Mouse (Mus musculus) midbrain, embryonic 14.5 days (tissue): ENCODE measurements around the gene Sprr2a1. TPM values are rescaled to one million over a fixed set of nuclear protein-coding genes. Genes with fewer than 3 reads are reported as not detected.
A peak's percentile ranks its signal among the peaks of the same experiment; 100 is the strongest.
"Not testable (repeated sequence)": the region's sequence is repeated elsewhere in the genome, so short reads cannot be mapped to it uniquely, and the experiment has no call there.

Experiments used
- ATAC-seq: fragments of 200-750 bp; cut with Nextera tagmentation; 2 replicates; pipeline ENCODE4 v1.8.0; 2017; ENCODE audit warnings: moderate number of reproducible peaks, moderate library complexity; ENCODE audit not compliant: low FRiP score, low TSS enrichment
- DNase-seq: peaks from one replicate; pipeline ENCODE4 v3.0.0-alpha.2; 2015
- H3K27ac ChIP-seq: fragments of 300-500 bp; sonication (generic); replicated peaks from 2 replicates; pipeline ENCODE4 v1.5.1; 2014; ENCODE audit warnings: mild to moderate bottlenecking, low read depth, low read length, moderate library complexity
- H3K27me3 ChIP-seq: fragments of 300-500 bp; sonication (generic); 2 replicates; pipeline ENCODE4 v1.6.1; 2014; ENCODE audit warnings: low read length, control low read depth, mixed read lengths; ENCODE audit not compliant: control insufficient read depth, insufficient read depth
- H3K36me3 ChIP-seq: fragments of 300-500 bp; sonication (generic); 2 replicates; pipeline ENCODE4 v1.6.1; 2014; ENCODE audit warnings: low read length, control low read depth; ENCODE audit not compliant: control insufficient read depth, insufficient read depth
- H3K4me1 ChIP-seq: fragments of 300-500 bp; sonication (generic); 2 replicates; pipeline ENCODE4 v1.6.1; 2014; ENCODE audit warnings: mild to moderate bottlenecking, antibody characterized with exemption, low read length, control low read depth; ENCODE audit not compliant: control insufficient read depth, insufficient read depth
- H3K4me2 ChIP-seq: fragments of 300-500 bp; sonication (generic); 2 replicates; pipeline ENCODE4 v1.6.1; 2014; ENCODE audit warnings: mild to moderate bottlenecking, low read length, moderate library complexity
- H3K4me3 ChIP-seq: fragments of 300-500 bp; sonication (generic); replicated peaks from 2 replicates; pipeline ENCODE4 v1.5.1; 2014; ENCODE audit warnings: low read depth, low read length
- H3K9ac ChIP-seq: fragments of 300-500 bp; sonication (generic); replicated peaks from 2 replicates; pipeline ENCODE4 v1.6.1; 2014; ENCODE audit warnings: mild to moderate bottlenecking, low read length, moderate library complexity
- H3K9me3 ChIP-seq: fragments of 300-500 bp; sonication (generic); 2 replicates; pipeline ENCODE4 v1.6.1; 2016; ENCODE audit warnings: low read length, control low read depth, mixed read lengths; ENCODE audit not compliant: control insufficient read depth
- WGBS: fragments of 180-500 bp; shearing (Covaris S2); extraction: QIAGEN DNeasy Blood & Tissue Kit; methylation state at CpG from one replicate; pipeline ENCODE4 v1.1.7; 2014; 5-methylcytosine and 5-hydroxymethylcytosine counted together
- polyA plus RNA-seq: library from polyadenylated mRNA; unstranded; fragments of >200 nt; fragmentation: Nextera tagmentation; extraction: Ambion mirVana; gene quantifications from 2 replicates; pipeline ENCODE4 v1.2.1, GENCODE M21; 2014

The Sprr2a1 gene
- polyA plus RNA-seq, 1 experiment from 2014 or later, result not detected

- WGBS, result 67% methylated on average over 3 of the region's 3 CpGs
- not testable (repeated sequence) for H3K4me2 ChIP-seq, H3K9me3 ChIP-seq, DNase-seq, H3K36me3 ChIP-seq, H3K9ac ChIP-seq, H3K4me3 ChIP-seq, H3K4me1 ChIP-seq, H3K27me3 ChIP-seq, H3K27ac ChIP-seq, ATAC-seq
Measured at GRCm38 (mm10) chr3:92227410-92227809, 11.8 kb downstream of the Sprr2a1 start.

GRCm38 (mm10) chr3:92236463-92237189 lies 21.0 kb downstream of the Sprr2a1 start:
- not testable (repeated sequence) for DNase-seq
- 0 out of 2 replicates have a peak, but pooled peaks have one; percentile 16 for ATAC-seq

GRCm38 (mm10) chr3:92238736-92239135 lies 23.1 kb downstream of the Sprr2a1 start:
- H3K36me3 ChIP-seq, H3K9ac ChIP-seq, ATAC-seq, H3K27me3 ChIP-seq, H3K27ac ChIP-seq, H3K4me3 ChIP-seq, H3K9me3 ChIP-seq, H3K4me1 ChIP-seq, DNase-seq, H3K4me2 ChIP-seq: not testable (repeated sequence)

More at GRCm38 (mm10) chr3:92236463-92237189, 21.0 kb downstream of the Sprr2a1 start:
- H3K4me3 ChIP-seq, H3K27ac ChIP-seq, H3K9me3 ChIP-seq, H3K27me3 ChIP-seq, H3K36me3 ChIP-seq, H3K9ac ChIP-seq, H3K4me2 ChIP-seq, H3K4me1 ChIP-seq: not testable (repeated sequence)
- WGBS, result no CpG with 5 or more reads among the region's 5 CpGs

- H3K4me1 ChIP-seq, H3K4me2 ChIP-seq, H3K9me3 ChIP-seq, DNase-seq, H3K36me3 ChIP-seq, H3K27me3 ChIP-seq, H3K4me3 ChIP-seq, H3K9ac ChIP-seq, ATAC-seq, H3K27ac ChIP-seq: not testable (repeated sequence)
- WGBS, result no CpG with 5 or more reads among the region's 1 CpGs
Measured at GRCm38 (mm10) chr3:92239197-92239596, 23.6 kb downstream of the Sprr2a1 start.

- H3K27ac ChIP-seq, H3K4me2 ChIP-seq, DNase-seq, ATAC-seq, H3K27me3 ChIP-seq, H3K9ac ChIP-seq, H3K9me3 ChIP-seq, H3K36me3 ChIP-seq, H3K4me3 ChIP-seq, H3K4me1 ChIP-seq: not testable (repeated sequence)
Measured at GRCm38 (mm10) chr3:92244833-92245232, 29.2 kb downstream of the Sprr2a1 start.

- not testable (repeated sequence) for DNase-seq, H3K36me3 ChIP-seq, H3K4me3 ChIP-seq
Measured at GRCm38 (mm10) chr3:92246245-92246644, 30.6 kb downstream of the Sprr2a1 start.

GRCm38 (mm10) chr3:92248494-92248893 lies 32.9 kb downstream of the Sprr2a1 start:
- H3K9me3 ChIP-seq, H3K9ac ChIP-seq, H3K27ac ChIP-seq, ATAC-seq, H3K4me1 ChIP-seq, H3K36me3 ChIP-seq, H3K27me3 ChIP-seq, H3K4me2 ChIP-seq, DNase-seq, H3K4me3 ChIP-seq: not testable (repeated sequence)

More at GRCm38 (mm10) chr3:92246245-92246644, 30.6 kb downstream of the Sprr2a1 start:
- WGBS, result no CpG with 5 or more reads among the region's 10 CpGs
- H3K9ac ChIP-seq, H3K4me1 ChIP-seq, H3K27ac ChIP-seq, H3K9me3 ChIP-seq, H3K4me2 ChIP-seq, ATAC-seq, H3K27me3 ChIP-seq: not testable (repeated sequence)

- not testable (repeated sequence) for H3K4me1 ChIP-seq, DNase-seq, H3K27me3 ChIP-seq, H3K9ac ChIP-seq, H3K36me3 ChIP-seq, H3K9me3 ChIP-seq, H3K4me2 ChIP-seq, H3K4me3 ChIP-seq, H3K27ac ChIP-seq
- WGBS, result 89% methylated on average over 1 of the region's 2 CpGs
- peak; percentile 10; the same call in 1 of the 2 replicates for ATAC-seq
Measured at GRCm38 (mm10) chr3:92250450-92250849, 34.9 kb downstream of the Sprr2a1 start.

GRCm38 (mm10) chr3:92253860-92254259 lies 38.3 kb downstream of the Sprr2a1 start:
- H3K4me2 ChIP-seq, H3K27me3 ChIP-seq, H3K36me3 ChIP-seq, H3K4me1 ChIP-seq, H3K4me3 ChIP-seq, H3K9me3 ChIP-seq, H3K9ac ChIP-seq, H3K27ac ChIP-seq, DNase-seq: not testable (repeated sequence)
- ATAC-seq, result peak; percentile 45
- WGBS, result no CpG with 5 or more reads among the region's 8 CpGs
